Mouse (Mus musculus) kidney, postnatal 10 days (tissue): ENCODE data around the gene Apln.

Experiments used
- DNase-seq: peaks from one replicate; pipeline ENCODE4 v3.0.0; 2021; ENCODE audit warnings: mixed read lengths

The Apln gene

GRCm38 (mm10) chrX:48016906-48017601, 17.6 kb downstream of the Apln start:
- no peak for DNase-seq

- no peak for DNase-seq
Observed at GRCm38 (mm10) chrX:48011656-48012055, 23.0 kb downstream of the Apln start.

- peak; percentile 40 for DNase-seq
Observed at GRCm38 (mm10) chrX:48006062-48006461, 28.6 kb downstream of the Apln start.

GRCm38 (mm10) chrX:48004786-48005185, 29.9 kb downstream of the Apln start:
- no peak for DNase-seq

- no peak for DNase-seq
Observed at GRCm38 (mm10) chrX:48001151-48001550, 33.5 kb downstream of the Apln start.

GRCm38 (mm10) chrX:47998412-47998811, 36.2 kb downstream of the Apln start:
- no peak for DNase-seq

GRCm38 (mm10) chrX:47992606-47993005, 42.0 kb downstream of the Apln start:
- DNase-seq: peak; percentile 82

- DNase-seq: no peak
Observed at GRCm38 (mm10) chrX:47988024-47988423, 46.6 kb downstream of the Apln start.

- DNase-seq: peak; percentile 76
Observed at GRCm38 (mm10) chrX:47985000-47985619, 49.5 kb downstream of the Apln start.

- DNase-seq: no peak
Observed at GRCm38 (mm10) chrX:47977078-47977477, 57.6 kb downstream of the Apln start.

- DNase-seq: no peak
Observed at GRCm38 (mm10) chrX:47976551-47976950, 58.1 kb downstream of the Apln start.
